Mouse (Mus musculus): ENCODE results near the gene Crybb3.

- TF ChIP-seq EP300 (IDR thresholded peaks at IDR 0.05; ENCODE audit: low read depth) (no peak), CTCF (IDR thresholded peaks at IDR 0.05; ENCODE audit: low read depth) (no peak)
Observed at GRCm38 (mm10) chr5:113082356-113083168, 1.2 kb upstream of the Crybb3 start.

Data from liver, postnatal 0 days (tissue).